Mouse (Mus musculus): Measurements from ENCODE around the gene Pqlc2. TPM values are rescaled to one million over a fixed set of nuclear protein-coding genes. Genes with fewer than 3 reads are reported as not detected.

Gene Pqlc2
- polyA plus RNA-seq, 1 experiment from 2014 or later: 20.9 TPM

DNA sequence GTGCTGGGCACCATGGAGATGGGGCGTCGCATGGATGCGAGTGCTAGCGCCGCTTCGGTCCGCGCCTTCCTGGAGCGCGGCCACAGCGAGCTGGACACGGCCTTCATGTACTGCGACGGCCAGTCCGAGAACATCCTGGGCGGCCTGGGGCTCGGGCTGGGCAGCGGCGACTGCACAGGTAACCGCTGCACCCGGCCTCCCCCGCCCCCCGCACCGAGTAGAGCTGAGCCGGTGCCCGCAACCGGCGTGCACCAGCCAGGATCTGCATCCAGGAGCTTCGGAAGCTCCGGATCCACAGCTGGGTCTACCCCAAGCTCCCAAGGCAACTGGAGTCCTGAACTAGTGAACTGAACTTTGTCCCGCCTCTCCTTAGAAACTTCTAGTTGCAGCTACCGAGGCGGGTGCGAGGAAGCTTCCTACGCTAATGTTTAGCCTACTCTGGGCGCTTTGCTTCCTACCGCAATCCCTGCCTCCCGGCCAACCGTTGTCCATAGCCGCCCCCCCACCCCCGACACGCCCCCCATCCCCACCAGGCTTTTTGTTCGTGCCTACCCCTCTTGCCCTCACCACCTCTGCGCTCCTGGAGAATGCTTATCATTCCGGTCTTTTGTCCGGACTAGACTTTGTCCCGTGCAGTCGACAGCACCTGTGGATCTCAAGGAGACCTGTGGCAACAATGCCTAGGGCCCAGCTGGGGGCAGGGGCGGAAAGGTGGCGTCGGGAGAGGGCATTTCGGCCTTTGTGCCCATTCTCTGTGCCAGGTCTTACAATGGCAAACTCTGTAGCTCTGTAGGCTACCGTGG is 592 bp upstream of the Pqlc2 start:
- Histone ChIP-seq H3K9me3 (ENCODE audit: control insufficient read depth, low read length) (no peaks in the 10 kb centered on the region), H3K4me3 (ENCODE audit: low read depth, low read length) (peak overlapping the region; percentile 85), H3K9ac (ENCODE audit: low read length) (peak overlapping the region; percentile 82), H3K4me2 (replicated peaks; ENCODE audit: low read depth) (peak overlapping the region; percentile 99), H3K27me3 (ENCODE audit: control insufficient read depth, insufficient read depth, low read length) (no peaks in the 10 kb centered on the region), H3K4me1 (replicated peaks; ENCODE audit: control insufficient read depth, insufficient read depth) (peaks cover 5% of the 10 kb centered on the region; the same call in 1 of the 2 replicates), H3K36me3 (ENCODE audit: control insufficient read depth, insufficient read depth, low read length) (peaks cover 7% of the 10 kb centered on the region; the same call in 1 of the 2 replicates), H3K27ac (replicated peaks) (peak overlapping the region; percentile 87)
- DNase-seq (ENCODE audit: low spot score) (peak; percentile 51), ATAC-seq (ENCODE audit: low FRiP score, low TSS enrichment) (peak; percentile 59)
- WGBS: under 1% methylated on average over 51 of the region's 53 CpGs
- TF ChIP-seq CTCF (IDR thresholded peaks at IDR 0.05; ENCODE audit: low read depth): no peak; the same call in 1 of the 2 replicates
- TF ChIP-seq EP300 (optimal IDR thresholded peaks at IDR 0.05): no peak

DNA sequence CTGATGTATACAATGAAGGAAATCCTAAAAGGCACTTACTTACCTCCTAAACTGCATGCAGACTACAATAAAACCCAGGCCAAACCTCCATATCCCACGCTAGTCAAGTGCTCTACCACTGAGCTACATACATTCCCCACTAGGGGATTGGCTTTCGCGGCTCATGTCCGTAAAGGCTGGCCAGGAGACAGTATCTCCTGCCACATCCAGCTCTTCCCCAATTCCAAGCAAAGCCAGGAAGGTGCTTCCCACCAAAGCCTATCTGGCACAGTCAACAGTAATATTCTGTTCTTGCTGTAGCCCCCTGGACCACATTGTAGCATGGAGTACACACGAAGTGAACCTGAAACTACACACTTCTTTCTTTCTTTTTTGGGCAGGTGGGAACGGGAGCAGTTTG is 857 bp downstream of the Pqlc2 start:
- H3K4me1 ChIP-seq (replicated peaks; ENCODE audit: control insufficient read depth, insufficient read depth): peaks cover 5% of the 10 kb centered on the region; the same call in 1 of the 2 replicates
- DNase-seq (ENCODE audit: low spot score): no peak
- TF ChIP-seq CTCF (IDR thresholded peaks at IDR 0.05; ENCODE audit: low read depth) (peak; percentile 41), EP300 (optimal IDR thresholded peaks at IDR 0.05) (no peak)
- 30% methylated on average over 6 of the region's 6 CpGs for WGBS
- no peak for ATAC-seq (ENCODE audit: low FRiP score, low TSS enrichment)
- peak overlapping the region; percentile 99 for H3K4me2 ChIP-seq (replicated peaks; ENCODE audit: low read depth)
- H3K9ac ChIP-seq (ENCODE audit: low read length): peak overlapping the region; percentile 82
- H3K9me3 ChIP-seq (ENCODE audit: control insufficient read depth, low read length): no peaks in the 10 kb centered on the region
- H3K27ac ChIP-seq (replicated peaks): peak overlapping the region; percentile 69; the same call in 1 of the 2 replicates
- peak overlapping the region; percentile 85 for H3K4me3 ChIP-seq (ENCODE audit: low read depth, low read length)
- 0 out of 2 replicates have a peak, but pooled peaks cover 4% of the 10 kb centered on the region for H3K36me3 ChIP-seq (ENCODE audit: control insufficient read depth, insufficient read depth, low read length)
- H3K27me3 ChIP-seq (ENCODE audit: control insufficient read depth, insufficient read depth, low read length): no peaks in the 10 kb centered on the region

DNA sequence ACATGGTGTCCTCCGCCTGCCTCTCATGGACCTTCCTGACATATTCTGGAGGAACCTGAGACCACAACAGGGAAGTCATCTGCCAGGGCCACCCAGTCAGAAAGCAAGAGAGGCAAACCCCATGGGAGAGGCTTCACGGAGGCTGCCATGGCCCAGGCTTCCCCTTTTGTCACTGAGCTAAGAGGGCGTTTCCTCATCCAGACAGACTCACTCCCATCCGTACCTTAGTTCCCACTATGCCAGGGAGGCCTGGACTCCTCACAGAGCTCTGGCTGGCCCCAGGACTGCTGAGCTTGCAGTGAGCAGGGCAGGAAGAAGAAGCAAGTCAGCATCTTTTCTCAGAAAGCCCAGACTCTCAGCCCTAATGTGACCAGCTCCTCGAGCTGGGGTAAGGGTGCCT is 2.6 kb downstream of the Pqlc2 start:
- TF ChIP-seq EP300 (optimal IDR thresholded peaks at IDR 0.05) (no peak), CTCF (IDR thresholded peaks at IDR 0.05; ENCODE audit: low read depth) (no peak)
- Histone ChIP-seq H3K9me3 (ENCODE audit: control insufficient read depth, low read length) (no peaks in the 10 kb centered on the region), H3K27ac (replicated peaks) (no peak overlapping the region), H3K36me3 (ENCODE audit: control insufficient read depth, insufficient read depth, low read length) (no peaks in the 10 kb centered on the region), H3K4me2 (replicated peaks; ENCODE audit: low read depth) (no peak overlapping the region), H3K9ac (ENCODE audit: low read length) (no peak overlapping the region), H3K4me3 (ENCODE audit: low read depth, low read length) (no peak overlapping the region), H3K27me3 (ENCODE audit: control insufficient read depth, insufficient read depth, low read length) (no peaks in the 10 kb centered on the region), H3K4me1 (replicated peaks; ENCODE audit: control insufficient read depth, insufficient read depth) (peaks cover 5% of the 10 kb centered on the region; the same call in 1 of the 2 replicates)
- WGBS: 74% methylated on average over 5 of the region's 5 CpGs
- no peak for DNase-seq (ENCODE audit: low spot score)
- ATAC-seq (ENCODE audit: low FRiP score, low TSS enrichment): no peak

DNA sequence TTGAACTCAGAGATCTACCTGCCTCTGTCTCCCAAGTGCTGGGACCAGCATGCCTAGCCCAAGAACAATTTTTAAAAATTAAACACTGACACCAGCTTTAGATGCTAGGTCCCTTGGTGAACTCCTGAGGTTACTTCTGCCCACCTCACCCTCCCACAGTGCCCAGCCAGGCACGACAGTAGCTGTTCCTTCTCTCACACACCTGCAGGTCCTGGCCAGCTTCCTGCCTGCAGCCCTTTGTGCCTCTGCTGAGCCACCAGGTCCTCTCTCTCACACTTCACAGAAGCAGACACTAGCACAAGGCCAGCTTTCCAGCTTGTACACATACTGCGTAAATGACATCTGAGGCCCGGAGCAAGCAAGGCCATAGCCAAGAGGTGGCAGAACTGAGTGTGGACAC is 5.0 kb downstream of the Pqlc2 start:
- 91% methylated on average over 3 of the region's 3 CpGs for WGBS
- ATAC-seq (ENCODE audit: low FRiP score, low TSS enrichment) (no peak), DNase-seq (ENCODE audit: low spot score) (no peak)
- Histone ChIP-seq H3K9ac (ENCODE audit: low read length) (no peak overlapping the region), H3K27me3 (ENCODE audit: control insufficient read depth, insufficient read depth, low read length) (no peaks in the 10 kb centered on the region), H3K4me2 (replicated peaks; ENCODE audit: low read depth) (no peak overlapping the region), H3K9me3 (ENCODE audit: control insufficient read depth, low read length) (no peaks in the 10 kb centered on the region), H3K36me3 (ENCODE audit: control insufficient read depth, insufficient read depth, low read length) (peaks cover 6% of the 10 kb centered on the region; the same call in 1 of the 2 replicates), H3K4me1 (replicated peaks; ENCODE audit: control insufficient read depth, insufficient read depth) (peaks cover 5% of the 10 kb centered on the region; the same call in 1 of the 2 replicates), H3K27ac (replicated peaks) (no peak overlapping the region), H3K4me3 (ENCODE audit: low read depth, low read length) (no peak overlapping the region)
- no peak for TF ChIP-seq EP300 (optimal IDR thresholded peaks at IDR 0.05)
- no peak for TF ChIP-seq CTCF (IDR thresholded peaks at IDR 0.05; ENCODE audit: low read depth)

DNA sequence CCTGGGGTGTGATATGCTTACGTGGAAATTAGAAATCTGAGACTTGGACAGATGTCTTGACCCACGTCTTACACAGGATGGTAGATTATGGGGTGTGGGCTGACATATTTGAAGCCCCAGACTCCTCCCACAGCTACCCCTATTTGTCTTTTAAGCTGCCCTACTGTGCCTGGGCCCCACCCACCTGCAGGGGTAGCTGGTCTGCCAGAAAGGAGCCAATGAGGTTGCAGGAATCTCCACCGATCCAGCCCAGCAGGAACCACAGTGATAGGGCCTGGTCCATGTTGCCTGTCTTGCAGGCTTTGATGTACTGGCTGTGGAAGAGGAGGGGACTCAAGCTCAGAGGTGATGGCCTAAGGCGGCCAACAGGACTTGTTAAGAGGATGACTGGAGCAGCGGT is 8.3 kb downstream of the Pqlc2 start:
- ATAC-seq (ENCODE audit: low FRiP score, low TSS enrichment) (no peak), DNase-seq (ENCODE audit: low spot score) (no peak)
- H3K4me1 ChIP-seq (replicated peaks; ENCODE audit: control insufficient read depth, insufficient read depth): no peaks in the 10 kb centered on the region
- H3K36me3 ChIP-seq (ENCODE audit: control insufficient read depth, insufficient read depth, low read length): peaks cover 10% of the 10 kb centered on the region
- no peak overlapping the region for H3K4me2 ChIP-seq (replicated peaks; ENCODE audit: low read depth)
- H3K27me3 ChIP-seq (ENCODE audit: control insufficient read depth, insufficient read depth, low read length): no peaks in the 10 kb centered on the region
- WGBS: 71% methylated on average over 5 of the region's 5 CpGs
- no peak overlapping the region for H3K9ac ChIP-seq (ENCODE audit: low read length)
- no peak overlapping the region for H3K27ac ChIP-seq (replicated peaks)
- no peak overlapping the region for H3K4me3 ChIP-seq (ENCODE audit: low read depth, low read length)
- H3K9me3 ChIP-seq (ENCODE audit: control insufficient read depth, low read length): no peaks in the 10 kb centered on the region
- no peak for TF ChIP-seq CTCF (IDR thresholded peaks at IDR 0.05; ENCODE audit: low read depth)
- TF ChIP-seq EP300 (optimal IDR thresholded peaks at IDR 0.05): no peak

DNA sequence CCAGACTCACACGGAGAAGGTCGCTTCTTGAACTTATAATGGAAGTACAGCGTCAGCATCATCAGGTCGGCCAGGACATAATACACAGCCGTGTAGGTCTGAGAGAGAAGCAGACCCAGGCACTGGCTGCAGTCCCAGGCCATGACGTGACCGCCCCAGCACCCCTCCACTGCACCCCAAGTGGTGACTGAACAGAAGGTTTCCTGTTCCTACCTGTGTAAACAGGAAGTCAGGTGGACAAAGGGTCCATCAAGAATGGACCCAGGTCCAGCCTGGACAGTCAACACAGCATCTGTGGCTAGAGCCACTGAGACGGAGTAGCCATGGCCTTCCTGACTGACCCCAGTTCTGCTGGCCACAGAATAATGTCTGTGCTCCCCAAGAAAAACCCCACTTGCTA is 8.7 kb downstream of the Pqlc2 start:
- Histone ChIP-seq H3K4me2 (replicated peaks; ENCODE audit: low read depth) (no peak overlapping the region), H3K9me3 (ENCODE audit: control insufficient read depth, low read length) (no peaks in the 10 kb centered on the region), H3K27me3 (ENCODE audit: control insufficient read depth, insufficient read depth, low read length) (no peaks in the 10 kb centered on the region), H3K27ac (replicated peaks) (no peak overlapping the region), H3K4me3 (ENCODE audit: low read depth, low read length) (no peak overlapping the region), H3K36me3 (ENCODE audit: control insufficient read depth, insufficient read depth, low read length) (peaks cover 10% of the 10 kb centered on the region), H3K4me1 (replicated peaks; ENCODE audit: control insufficient read depth, insufficient read depth) (no peaks in the 10 kb centered on the region), H3K9ac (ENCODE audit: low read length) (no peak overlapping the region)
- 90% methylated on average over 8 of the region's 8 CpGs for WGBS
- DNase-seq (ENCODE audit: low spot score) (no peak), ATAC-seq (ENCODE audit: low FRiP score, low TSS enrichment) (no peak)
- TF ChIP-seq CTCF (IDR thresholded peaks at IDR 0.05; ENCODE audit: low read depth) (no peak), EP300 (optimal IDR thresholded peaks at IDR 0.05) (no peak)

Measured in stomach, postnatal 0 days (tissue).